Mouse (Mus musculus): ENCODE measurements around the gene Dhrs7b. TPM values are rescaled to one million over a fixed set of nuclear protein-coding genes. Genes with fewer than 3 reads are reported as not detected.

Gene Dhrs7b
- polyA plus RNA-seq, 1 experiment from 2014 or later, result 24.2 TPM

GRCm38 (mm10) chr11:60836897-60837296, 6.5 kb downstream of the Dhrs7b start:
- no peaks in the 10 kb centered on the region for H3K4me1 ChIP-seq (ENCODE audit: insufficient read depth, low read depth, low read length)
- H3K9ac ChIP-seq (replicated peaks; ENCODE audit: low read depth), result no peak overlapping the region
- no peaks in the 10 kb centered on the region for H3K9me3 ChIP-seq (ENCODE audit: low read length)
- DNase-seq (ENCODE audit: low spot score) (no peak), ATAC-seq (no peak)
- TF ChIP-seq CTCF (IDR thresholded peaks at IDR 0.05) (no peak), EP300 (IDR thresholded peaks at IDR 0.05) (no peak)
- WGBS, result 96% methylated on average over 6 of the region's 6 CpGs
- H3K36me3 ChIP-seq (ENCODE audit: insufficient read depth, low read length), result no peaks in the 10 kb centered on the region
- no peak overlapping the region for H3K4me2 ChIP-seq (replicated peaks; ENCODE audit: low read depth, low read length)
- no peak overlapping the region for H3K4me3 ChIP-seq (ENCODE audit: low read depth, low read length)
- H3K27ac ChIP-seq (ENCODE audit: low read length), result no peak overlapping the region
- H3K27me3 ChIP-seq (replicated peaks; ENCODE audit: insufficient read depth, low read length), result no peaks in the 10 kb centered on the region

- Histone ChIP-seq H3K27me3 (replicated peaks; ENCODE audit: insufficient read depth, low read length) (no peaks in the 10 kb centered on the region), H3K9me3 (ENCODE audit: low read length) (no peaks in the 10 kb centered on the region), H3K9ac (replicated peaks; ENCODE audit: low read depth) (no peak overlapping the region), H3K36me3 (ENCODE audit: insufficient read depth, low read length) (no peaks in the 10 kb centered on the region), H3K4me3 (ENCODE audit: low read depth, low read length) (no peak overlapping the region), H3K4me2 (replicated peaks; ENCODE audit: low read depth, low read length) (no peak overlapping the region), H3K27ac (ENCODE audit: low read length) (no peak overlapping the region), H3K4me1 (ENCODE audit: insufficient read depth, low read depth, low read length) (no peaks in the 10 kb centered on the region)
- TF ChIP-seq EP300 (IDR thresholded peaks at IDR 0.05) (no peak), CTCF (IDR thresholded peaks at IDR 0.05) (no peak)
- WGBS, result 80% methylated on average over 10 of the region's 10 CpGs
- DNase-seq (ENCODE audit: low spot score) (no peak), ATAC-seq (no peak)
Measured at GRCm38 (mm10) chr11:60837644-60838406, 7.4 kb downstream of the Dhrs7b start.

- Histone ChIP-seq H3K4me1 (ENCODE audit: insufficient read depth, low read depth, low read length) (no peaks in the 10 kb centered on the region), H3K4me2 (replicated peaks; ENCODE audit: low read depth, low read length) (no peak overlapping the region), H3K9ac (replicated peaks; ENCODE audit: low read depth) (no peak overlapping the region), H3K4me3 (ENCODE audit: low read depth, low read length) (no peak overlapping the region), H3K9me3 (ENCODE audit: low read length) (no peaks in the 10 kb centered on the region), H3K27me3 (replicated peaks; ENCODE audit: insufficient read depth, low read length) (no peaks in the 10 kb centered on the region), H3K27ac (ENCODE audit: low read length) (no peak overlapping the region), H3K36me3 (ENCODE audit: insufficient read depth, low read length) (no peaks in the 10 kb centered on the region)
- no peak for DNase-seq (ENCODE audit: low spot score)
- 73% methylated on average over 12 of the region's 12 CpGs for WGBS
- TF ChIP-seq CTCF (IDR thresholded peaks at IDR 0.05), result no peak
- TF ChIP-seq EP300 (IDR thresholded peaks at IDR 0.05), result no peak
- ATAC-seq, result no peak
Measured at GRCm38 (mm10) chr11:60841467-60842200, 11.2 kb downstream of the Dhrs7b start.

GRCm38 (mm10) chr11:60843412-60843811, 13.0 kb downstream of the Dhrs7b start:
- H3K27ac ChIP-seq (ENCODE audit: low read length), result no peak overlapping the region
- no peak overlapping the region for H3K4me2 ChIP-seq (replicated peaks; ENCODE audit: low read depth, low read length)
- H3K27me3 ChIP-seq (replicated peaks; ENCODE audit: insufficient read depth, low read length), result no peaks in the 10 kb centered on the region
- TF ChIP-seq CTCF (IDR thresholded peaks at IDR 0.05) (no peak), EP300 (IDR thresholded peaks at IDR 0.05) (no peak)
- ATAC-seq (no peak), DNase-seq (ENCODE audit: low spot score) (no peak)
- H3K4me1 ChIP-seq (ENCODE audit: insufficient read depth, low read depth, low read length), result no peaks in the 10 kb centered on the region
- H3K36me3 ChIP-seq (ENCODE audit: insufficient read depth, low read length), result no peaks in the 10 kb centered on the region
- WGBS, result 82% methylated on average over 5 of the region's 5 CpGs
- H3K4me3 ChIP-seq (ENCODE audit: low read depth, low read length), result no peak overlapping the region
- H3K9ac ChIP-seq (replicated peaks; ENCODE audit: low read depth), result no peak overlapping the region
- H3K9me3 ChIP-seq (ENCODE audit: low read length), result no peaks in the 10 kb centered on the region

GRCm38 (mm10) chr11:60845415-60845814, 15.0 kb downstream of the Dhrs7b start:
- TF ChIP-seq EP300 (IDR thresholded peaks at IDR 0.05), result no peak
- TF ChIP-seq CTCF (IDR thresholded peaks at IDR 0.05), result no peak
- H3K9ac ChIP-seq (replicated peaks; ENCODE audit: low read depth), result no peak overlapping the region
- H3K27me3 ChIP-seq (replicated peaks; ENCODE audit: insufficient read depth, low read length), result no peaks in the 10 kb centered on the region
- DNase-seq (ENCODE audit: low spot score) (no peak), ATAC-seq (no peak)
- no peak overlapping the region for H3K27ac ChIP-seq (ENCODE audit: low read length)
- H3K9me3 ChIP-seq (ENCODE audit: low read length), result no peaks in the 10 kb centered on the region
- H3K36me3 ChIP-seq (ENCODE audit: insufficient read depth, low read length), result no peaks in the 10 kb centered on the region
- no peak overlapping the region for H3K4me2 ChIP-seq (replicated peaks; ENCODE audit: low read depth, low read length)
- 75% methylated on average over 5 of the region's 5 CpGs for WGBS
- no peak overlapping the region for H3K4me3 ChIP-seq (ENCODE audit: low read depth, low read length)
- H3K4me1 ChIP-seq (ENCODE audit: insufficient read depth, low read depth, low read length), result no peaks in the 10 kb centered on the region

- DNase-seq (ENCODE audit: low spot score) (no peak), ATAC-seq (no peak)
- H3K27me3 ChIP-seq (replicated peaks; ENCODE audit: insufficient read depth, low read length), result no peaks in the 10 kb centered on the region
- H3K4me1 ChIP-seq (ENCODE audit: insufficient read depth, low read depth, low read length), result no peaks in the 10 kb centered on the region
- H3K4me3 ChIP-seq (ENCODE audit: low read depth, low read length), result no peak overlapping the region
- H3K4me2 ChIP-seq (replicated peaks; ENCODE audit: low read depth, low read length), result no peak overlapping the region
- peaks cover 6% of the 10 kb centered on the region; the same call in 1 of the 2 replicates for H3K36me3 ChIP-seq (ENCODE audit: insufficient read depth, low read length)
- no peak overlapping the region for H3K9ac ChIP-seq (replicated peaks; ENCODE audit: low read depth)
- H3K9me3 ChIP-seq (ENCODE audit: low read length), result no peaks in the 10 kb centered on the region
- H3K27ac ChIP-seq (ENCODE audit: low read length), result no peak overlapping the region
- TF ChIP-seq EP300 (IDR thresholded peaks at IDR 0.05) (no peak), CTCF (IDR thresholded peaks at IDR 0.05) (no peak)
- WGBS, result 59% methylated on average over 3 of the region's 3 CpGs
Measured at GRCm38 (mm10) chr11:60856587-60856986, 26.2 kb downstream of the Dhrs7b start.

Data from lung, postnatal 0 days (tissue).